Mouse (Mus musculus) liver, adult 2 months (tissue): ENCODE measurements around the gene Plekhh3. TPM values are rescaled to one million over a fixed set of nuclear protein-coding genes. Genes with fewer than 3 reads are reported as not detected.

Experiments used
- DNase-seq: peaks from one replicate; pipeline ENCODE4 v3.0.0-alpha.2; 2011; ENCODE audit warnings: low read depth, low spot score; ENCODE audit errors: extremely low read depth
- H3K27ac ChIP-seq: fragments of 200-500 bp; replicated peaks from 2 replicates; pipeline ENCODE4 v1.5.1; 2012; ENCODE audit warnings: low read depth, mild to moderate bottlenecking, control low read depth, inconsistent platforms, low read length; ENCODE audit not compliant: insufficient read depth
- H3K27me3 ChIP-seq: fragments of 200-500 bp; 2 replicates; pipeline ENCODE4 v1.6.1; 2012; ENCODE audit warnings: mild to moderate bottlenecking, moderate library complexity, low read length, inconsistent platforms; ENCODE audit not compliant: control insufficient read depth, insufficient read depth
- H3K36me3 ChIP-seq: fragments of 200-500 bp; 2 replicates; pipeline ENCODE4 v1.6.1; 2012; ENCODE audit warnings: low read length, inconsistent platforms; ENCODE audit not compliant: control insufficient read depth, insufficient read depth
- H3K4me1 ChIP-seq: fragments of 200-500 bp; 2 replicates; pipeline ENCODE4 v1.6.1; 2011; ENCODE audit warnings: low read length; ENCODE audit not compliant: control insufficient read depth, insufficient read depth
- H3K4me3 ChIP-seq: fragments of 200-500 bp; 2 replicates; pipeline ENCODE4 v1.5.1; 2011; ENCODE audit warnings: low read depth, mild to moderate bottlenecking, control low read depth, low read length, moderate library complexity; ENCODE audit not compliant: insufficient read depth
- H3K79me2 ChIP-seq: fragments of 200-500 bp; 2 replicates; pipeline ENCODE4 v1.6.1; 2012; ENCODE audit warnings: inconsistent platforms, mild to moderate bottlenecking, low read length, moderate library complexity; ENCODE audit not compliant: control insufficient read depth, insufficient read depth
- H3K9ac ChIP-seq: fragments of 200-500 bp; 2 replicates; pipeline ENCODE4 v1.6.1; 2012; ENCODE audit warnings: low read depth, mild to moderate bottlenecking, control low read depth, inconsistent platforms, low read length
- CTCF ChIP-seq: fragments of 200-500 bp; IDR thresholded peaks from 2 replicates; pipeline ENCODE4 v1.5.1; 2011; ENCODE audit warnings: low read depth, low read length, control low read depth
- POLR2A ChIP-seq: fragments of 200-500 bp; IDR thresholded peaks from 2 replicates; pipeline ENCODE4 v1.6.1; 2011; ENCODE audit warnings: low read length, control low read depth; ENCODE audit not compliant: insufficient read depth; ENCODE audit errors: extremely low read depth
- WGBS: fragments of 180-500 bp; shearing (Covaris S2); methylation state at CpG from one replicate; pipeline ENCODE4 v1.1.7; 2018; 5-methylcytosine and 5-hydroxymethylcytosine counted together
- polyA plus RNA-seq: library from polyadenylated mRNA; depleted of rRNA; stranded (reverse); fragments of >200 nt; gene quantifications from 2 replicates; pipeline ENCODE4 v1.2.3, GENCODE M21; 2012
- total RNA-seq: library from RNA; depleted of rRNA; stranded (reverse); fragments of >200 nt; gene quantifications from 2 replicates; pipeline ENCODE4 v1.2.3, GENCODE M21; 2014

The Plekhh3 gene
- total and polyA plus RNA-seq, 2 experiments: 3.9 to 11.5 TPM

GRCm38 (mm10) chr11:101140164-101140819 is 30.9 kb downstream of the Plekhh3 start:
- Histone ChIP-seq H3K4me3 (peak overlapping the region; percentile 45), H3K27me3 (no peaks in the 10 kb centered on the region), H3K4me1 (peaks cover 8% of the 10 kb centered on the region; the same call in 1 of the 2 replicates), H3K36me3 (no peaks in the 10 kb centered on the region), H3K27ac (no peak overlapping the region), H3K79me2 (no peaks in the 10 kb centered on the region), H3K9ac (peak overlapping the region; percentile 81)
- TF ChIP-seq POLR2A: no peak
- no peak for TF ChIP-seq CTCF
- 24% methylated on average over 27 of the region's 27 CpGs for WGBS
- no peak for DNase-seq

GRCm38 (mm10) chr11:101138536-101139181 is 32.5 kb downstream of the Plekhh3 start:
- Histone ChIP-seq H3K4me3 (no peak overlapping the region), H3K27ac (no peak overlapping the region), H3K79me2 (no peaks in the 10 kb centered on the region), H3K9ac (no peak overlapping the region), H3K27me3 (no peaks in the 10 kb centered on the region), H3K36me3 (no peaks in the 10 kb centered on the region), H3K4me1 (peaks cover 15% of the 10 kb centered on the region)
- no peak for DNase-seq
- WGBS: 45% methylated on average over 15 of the region's 15 CpGs
- TF ChIP-seq CTCF: no peak
- no peak for TF ChIP-seq POLR2A

- no peak overlapping the region for H3K27ac ChIP-seq
- no peak overlapping the region for H3K4me3 ChIP-seq
- 85% methylated on average over 7 of the region's 7 CpGs for WGBS
- TF ChIP-seq POLR2A (no peak), CTCF (no peak)
- no peaks in the 10 kb centered on the region for H3K79me2 ChIP-seq
- no peaks in the 10 kb centered on the region for H3K36me3 ChIP-seq
- peaks cover 15% of the 10 kb centered on the region for H3K4me1 ChIP-seq
- DNase-seq: no peak
- no peaks in the 10 kb centered on the region for H3K27me3 ChIP-seq
- no peak overlapping the region for H3K9ac ChIP-seq
Observed at GRCm38 (mm10) chr11:101137000-101137399, 34.2 kb downstream of the Plekhh3 start.

GRCm38 (mm10) chr11:101134217-101134865 is 36.8 kb downstream of the Plekhh3 start:
- TF ChIP-seq POLR2A (no peak), CTCF (no peak)
- no peaks in the 10 kb centered on the region for H3K36me3 ChIP-seq
- peaks cover 17% of the 10 kb centered on the region for H3K4me1 ChIP-seq
- H3K4me3 ChIP-seq: no peak overlapping the region
- H3K9ac ChIP-seq: peak overlapping the region; percentile 27; the same call in 1 of the 2 replicates
- H3K79me2 ChIP-seq: no peaks in the 10 kb centered on the region
- H3K27me3 ChIP-seq: no peaks in the 10 kb centered on the region
- H3K27ac ChIP-seq: peak overlapping the region; percentile 95
- WGBS: 29% methylated on average over 13 of the region's 13 CpGs
- DNase-seq: peak; percentile 97

GRCm38 (mm10) chr11:101133037-101133436 is 38.1 kb downstream of the Plekhh3 start:
- Histone ChIP-seq H3K27ac (no peak overlapping the region), H3K79me2 (no peaks in the 10 kb centered on the region), H3K4me1 (peaks cover 14% of the 10 kb centered on the region), H3K36me3 (no peaks in the 10 kb centered on the region), H3K27me3 (no peaks in the 10 kb centered on the region), H3K4me3 (no peak overlapping the region), H3K9ac (no peak overlapping the region)
- DNase-seq: no peak
- TF ChIP-seq POLR2A (no peak), CTCF (no peak)
- 59% methylated on average over 12 of the region's 12 CpGs for WGBS

- WGBS: 86% methylated on average over 6 of the region's 6 CpGs
- peak; percentile 49 for DNase-seq
- Histone ChIP-seq H3K9ac (no peak overlapping the region), H3K4me3 (no peak overlapping the region), H3K36me3 (no peaks in the 10 kb centered on the region), H3K4me1 (peaks cover 14% of the 10 kb centered on the region), H3K79me2 (no peaks in the 10 kb centered on the region), H3K27me3 (no peaks in the 10 kb centered on the region), H3K27ac (no peak overlapping the region)
- TF ChIP-seq POLR2A: no peak
- TF ChIP-seq CTCF: peak; percentile 48; the same call in 1 of the 2 replicates
Observed at GRCm38 (mm10) chr11:101131701-101132100, 39.5 kb downstream of the Plekhh3 start.
